Mouse (Mus musculus) hindbrain, postnatal 0 days (tissue): ENCODE measurements around the gene Myo18b. TPM values are rescaled to one million over a fixed set of nuclear protein-coding genes. Genes with fewer than 3 reads are reported as not detected.

Experiments used
- ATAC-seq: fragments of 200-750 bp; cut with Nextera tagmentation; 2 replicates; pipeline ENCODE4 v1.8.0; 2017; ENCODE audit warnings: mild to moderate bottlenecking, moderate TSS enrichment, moderate library complexity
- DNase-seq: peaks from one replicate; pipeline ENCODE4 v3.0.0-alpha.2; 2015; ENCODE audit warnings: low spot score
- H3K27ac ChIP-seq: fragments of 300-500 bp; sonication (generic); 2 replicates; pipeline ENCODE4 v1.5.1; 2014; ENCODE audit warnings: mild to moderate bottlenecking
- H3K27me3 ChIP-seq: fragments of 300-500 bp; sonication (generic); 2 replicates; pipeline ENCODE4 v1.6.1; 2014; ENCODE audit warnings: low read length, mixed read lengths; ENCODE audit not compliant: insufficient read depth
- H3K36me3 ChIP-seq: fragments of 300-500 bp; sonication (generic); 2 replicates; pipeline ENCODE4 v1.6.1; 2014; ENCODE audit warnings: low read length, mixed read lengths; ENCODE audit not compliant: insufficient read depth
- H3K4me1 ChIP-seq: fragments of 300-500 bp; sonication (generic); 2 replicates; pipeline ENCODE4 v1.6.1; 2014; ENCODE audit warnings: antibody characterized with exemption, low read length, mixed read lengths; ENCODE audit not compliant: insufficient read depth
- H3K4me2 ChIP-seq: fragments of 300-500 bp; sonication (generic); 2 replicates; pipeline ENCODE4 v1.6.1; 2014; ENCODE audit warnings: low read depth, mild to moderate bottlenecking, low read length, moderate library complexity, mixed read lengths
- H3K4me3 ChIP-seq: fragments of 300-500 bp; sonication (generic); 2 replicates; pipeline ENCODE4 v1.5.1; 2014; ENCODE audit warnings: low read length
- H3K9ac ChIP-seq: fragments of 300-500 bp; sonication (generic); replicated peaks from 2 replicates; pipeline ENCODE4 v1.6.1; 2014; ENCODE audit warnings: mild to moderate bottlenecking, low read length, moderate library complexity, mixed read lengths
- H3K9me3 ChIP-seq: fragments of 300-500 bp; sonication (generic); 2 replicates; pipeline ENCODE4 v1.6.1; 2016; ENCODE audit warnings: low read length, mixed read lengths
- CTCF ChIP-seq: IDR thresholded peaks from 2 replicates; pipeline ENCODE4 v1.5.1; 2016; ENCODE audit warnings: antibody characterized with exemption, control low read depth, low read depth
- WGBS: fragments of 180-500 bp; shearing (Covaris S2); extraction: QIAGEN DNeasy Blood & Tissue Kit; methylation state at CpG from one replicate; pipeline ENCODE4 v1.1.7; 2014; 5-methylcytosine and 5-hydroxymethylcytosine counted together
- polyA plus RNA-seq: library from polyadenylated mRNA; unstranded; fragments of >200 nt; fragmentation: Nextera tagmentation; extraction: Ambion mirVana; gene quantifications from 2 replicates; pipeline ENCODE4 v1.2.1, GENCODE M21; 2015
- total RNA-seq: library from RNA; depleted of rRNA; stranded (reverse); fragments of >200 nt; gene quantifications from 2 replicates; pipeline ENCODE4 v1.2.3, GENCODE M21; 2014

The Myo18b gene
- total and polyA plus RNA-seq, 2 experiments from 2014 or later = 0.75 to 1.9 TPM

- no peak for TF ChIP-seq CTCF
- H3K4me2 ChIP-seq = no peak overlapping the region
- H3K9me3 ChIP-seq = no peaks in the 10 kb centered on the region
- H3K9ac ChIP-seq = no peak overlapping the region
- no peaks in the 10 kb centered on the region for H3K36me3 ChIP-seq
- no peak overlapping the region for H3K27ac ChIP-seq
- 31% methylated on average over 13 of the region's 14 CpGs for WGBS
- no peaks in the 10 kb centered on the region for H3K4me1 ChIP-seq
- DNase-seq (peak; percentile 48), ATAC-seq (peak; percentile 72)
- H3K27me3 ChIP-seq = no peaks in the 10 kb centered on the region
- H3K4me3 ChIP-seq = no peak overlapping the region
These were observed 18.6 kb downstream of the Myo18b start for GRCm38 (mm10) chr5:112877391-112878115.

- peak; percentile 94 for TF ChIP-seq CTCF
- WGBS = 26% methylated on average over 4 of the region's 4 CpGs
- Histone ChIP-seq H3K9me3 (no peaks in the 10 kb centered on the region), H3K27ac (no peak overlapping the region), H3K9ac (no peak overlapping the region), H3K4me2 (no peak overlapping the region), H3K4me1 (no peaks in the 10 kb centered on the region), H3K4me3 (no peak overlapping the region), H3K36me3 (no peaks in the 10 kb centered on the region), H3K27me3 (no peaks in the 10 kb centered on the region)
- ATAC-seq = no peak
- peak; percentile 76 for DNase-seq
These were observed 19.2 kb downstream of the Myo18b start for GRCm38 (mm10) chr5:112876846-112877390.

- DNase-seq (no peak), ATAC-seq (no peak)
- WGBS = 84% methylated on average over 6 of the region's 6 CpGs
- no peak for TF ChIP-seq CTCF
- no peaks in the 10 kb centered on the region for H3K4me1 ChIP-seq
- H3K9me3 ChIP-seq = no peaks in the 10 kb centered on the region
- H3K36me3 ChIP-seq = no peaks in the 10 kb centered on the region
- no peak overlapping the region for H3K27ac ChIP-seq
- H3K4me3 ChIP-seq = no peak overlapping the region
- no peak overlapping the region for H3K4me2 ChIP-seq
- no peaks in the 10 kb centered on the region; the same call in 1 of the 2 replicates for H3K27me3 ChIP-seq
- no peak overlapping the region for H3K9ac ChIP-seq
These were observed 23.2 kb downstream of the Myo18b start for GRCm38 (mm10) chr5:112872999-112873398.

GRCm38 (mm10) chr5:112870729-112871128 lies 25.4 kb downstream of the Myo18b start:
- ATAC-seq = no peak

GRCm38 (mm10) chr5:112868620-112869019 lies 27.5 kb downstream of the Myo18b start:
- 70% methylated on average over 5 of the region's 5 CpGs for WGBS
- H3K4me2 ChIP-seq = no peak overlapping the region
- no peak overlapping the region for H3K4me3 ChIP-seq
- no peak for ATAC-seq
- H3K36me3 ChIP-seq = no peaks in the 10 kb centered on the region
- TF ChIP-seq CTCF = no peak
- no peak overlapping the region for H3K27ac ChIP-seq
- H3K9ac ChIP-seq = no peak overlapping the region
- DNase-seq = no peak
- no peaks in the 10 kb centered on the region; the same call in 1 of the 2 replicates for H3K27me3 ChIP-seq
- no peaks in the 10 kb centered on the region for H3K9me3 ChIP-seq
- no peaks in the 10 kb centered on the region for H3K4me1 ChIP-seq

More at GRCm38 (mm10) chr5:112870729-112871128, 25.4 kb downstream of the Myo18b start:
- 18% methylated on average over 9 of the region's 9 CpGs for WGBS
- no peaks in the 10 kb centered on the region for H3K36me3 ChIP-seq
- no peaks in the 10 kb centered on the region; the same call in 1 of the 2 replicates for H3K27me3 ChIP-seq
- H3K4me3 ChIP-seq = no peak overlapping the region
- peak; percentile 89 for DNase-seq
- H3K9ac ChIP-seq = no peak overlapping the region
- H3K9me3 ChIP-seq = no peaks in the 10 kb centered on the region
- no peak overlapping the region for H3K27ac ChIP-seq
- TF ChIP-seq CTCF = peak; percentile 95
- no peaks in the 10 kb centered on the region for H3K4me1 ChIP-seq
- no peak overlapping the region for H3K4me2 ChIP-seq

GRCm38 (mm10) chr5:112864719-112865367 lies 31.3 kb downstream of the Myo18b start:
- TF ChIP-seq CTCF = peak; percentile 75
- H3K4me1 ChIP-seq = no peaks in the 10 kb centered on the region
- ATAC-seq (peak; percentile 36; the same call in 1 of the 2 replicates), DNase-seq (peak; percentile 46)
- H3K36me3 ChIP-seq = no peaks in the 10 kb centered on the region
- no peaks in the 10 kb centered on the region for H3K9me3 ChIP-seq
- no peak overlapping the region for H3K4me2 ChIP-seq
- no peak overlapping the region for H3K9ac ChIP-seq
- 40% methylated on average over 4 of the region's 4 CpGs for WGBS
- no peak overlapping the region for H3K27ac ChIP-seq
- H3K4me3 ChIP-seq = no peak overlapping the region
- no peaks in the 10 kb centered on the region for H3K27me3 ChIP-seq
